Mouse (Mus musculus) spleen, postnatal 4 days (tissue): ENCODE measurements around the gene Apoo.
A peak's percentile ranks its signal among the peaks of the same experiment; 100 is the strongest.
"Not testable (repeated sequence)": the region's sequence is repeated elsewhere in the genome, so short reads cannot be mapped to it uniquely, and the experiment has no call there.

Experiments
- DNase-seq, 2 experiments: peaks; one replicate each; pipeline ENCODE4 v3.0.0; 2022; ENCODE audit warnings: low spot score in 2 of 2

Apoo gene

DNA sequence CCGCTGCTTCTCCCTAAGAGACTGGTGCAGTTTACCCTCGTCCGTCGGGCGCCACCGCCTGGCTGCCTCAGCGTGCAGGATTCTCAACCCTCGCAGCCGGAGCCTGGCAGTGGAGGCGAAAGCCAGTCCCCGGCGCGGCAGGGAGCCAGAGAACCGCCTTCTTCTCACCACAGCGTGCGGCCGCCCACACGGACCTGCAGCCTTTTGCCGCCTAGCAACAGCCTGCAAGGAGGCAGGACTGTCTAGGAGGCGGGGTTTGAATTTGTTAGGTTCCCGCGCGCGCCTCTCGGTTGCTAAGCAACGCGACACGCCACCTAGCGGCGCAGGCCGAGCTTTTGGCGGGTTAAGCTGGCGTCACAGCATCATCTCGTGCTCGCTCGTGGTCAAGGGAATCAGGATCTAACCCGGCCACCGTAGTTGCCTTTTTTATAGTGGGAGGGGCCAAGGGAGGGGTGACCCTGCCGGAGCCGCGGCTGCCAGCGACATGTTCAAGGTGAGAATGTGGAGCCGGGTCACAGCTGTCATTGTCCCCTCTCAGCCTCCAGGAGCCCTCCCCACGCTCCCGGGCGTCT lies at the start of gene Apoo, which contains the start of gene Fam90a1b:
TSS of gene Apoo (plus strand) at position 448 of the 572 bp plus-strand sequence.
TSS of gene Fam90a1b (minus strand) at position 108 of the 572 bp plus-strand sequence.
- peak; percentile 95 to 96 for DNase-seq

DNA sequence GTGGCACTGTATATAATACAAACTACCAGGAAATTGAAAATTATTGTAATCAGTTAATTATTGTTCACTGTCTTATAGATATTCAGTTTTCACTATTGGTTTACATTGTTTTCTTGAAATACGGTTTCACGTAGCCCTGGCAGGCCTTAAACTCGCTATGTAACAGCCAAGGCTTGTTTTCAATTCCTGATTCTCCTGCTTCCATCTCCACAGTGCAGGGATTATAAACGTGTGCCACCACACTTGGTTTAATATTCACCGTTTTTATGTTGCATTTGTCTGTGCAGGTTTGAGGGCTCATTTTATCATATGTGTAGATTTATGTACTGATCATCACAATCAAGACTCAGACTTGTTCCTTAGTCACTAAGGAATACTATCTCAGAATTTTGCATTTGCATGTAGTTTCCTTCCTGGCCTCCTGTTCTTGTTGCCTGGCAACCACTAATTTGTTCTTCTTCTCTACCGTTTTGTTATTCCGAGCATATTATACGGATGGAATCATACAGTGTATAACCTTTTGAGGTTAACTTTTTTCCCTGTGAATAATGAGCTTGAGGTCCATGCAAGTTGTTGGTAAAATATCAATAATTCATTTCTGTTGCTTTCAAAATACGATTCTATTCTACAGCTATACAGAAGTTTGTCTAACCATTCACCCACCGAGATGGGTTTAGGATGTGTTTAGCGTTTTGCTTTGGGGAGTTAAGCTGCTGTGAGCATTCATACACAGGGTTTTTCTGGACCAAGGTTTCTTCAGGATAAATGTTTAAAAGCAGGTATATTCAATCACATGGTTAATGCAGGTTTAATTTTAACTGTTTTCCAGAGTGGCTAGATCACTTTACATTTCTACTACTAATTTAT lies 45.6 kb upstream of the Apoo start:
- no peak for DNase-seq

DNA sequence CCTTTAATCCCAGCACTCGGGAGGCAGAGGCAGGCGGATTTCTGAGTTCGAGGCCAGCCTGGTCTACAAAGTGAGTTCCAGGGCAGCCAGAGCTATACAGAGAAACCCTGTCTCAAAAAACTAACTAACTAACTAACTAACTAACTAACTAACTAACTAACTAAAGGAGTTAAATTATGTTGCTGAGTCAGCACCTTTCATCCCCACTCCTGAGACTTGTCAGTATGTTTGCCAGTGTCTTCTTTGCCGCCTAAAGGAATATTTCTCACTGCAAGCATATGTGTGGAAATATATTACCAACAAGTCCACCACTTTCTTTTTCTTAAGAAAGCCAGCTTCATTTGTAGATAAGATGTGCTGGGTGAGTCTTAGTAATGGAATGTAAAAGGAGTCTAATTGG lies 23.3 kb upstream of the Apoo start:
- DNase-seq = not testable (repeated sequence)

DNA sequence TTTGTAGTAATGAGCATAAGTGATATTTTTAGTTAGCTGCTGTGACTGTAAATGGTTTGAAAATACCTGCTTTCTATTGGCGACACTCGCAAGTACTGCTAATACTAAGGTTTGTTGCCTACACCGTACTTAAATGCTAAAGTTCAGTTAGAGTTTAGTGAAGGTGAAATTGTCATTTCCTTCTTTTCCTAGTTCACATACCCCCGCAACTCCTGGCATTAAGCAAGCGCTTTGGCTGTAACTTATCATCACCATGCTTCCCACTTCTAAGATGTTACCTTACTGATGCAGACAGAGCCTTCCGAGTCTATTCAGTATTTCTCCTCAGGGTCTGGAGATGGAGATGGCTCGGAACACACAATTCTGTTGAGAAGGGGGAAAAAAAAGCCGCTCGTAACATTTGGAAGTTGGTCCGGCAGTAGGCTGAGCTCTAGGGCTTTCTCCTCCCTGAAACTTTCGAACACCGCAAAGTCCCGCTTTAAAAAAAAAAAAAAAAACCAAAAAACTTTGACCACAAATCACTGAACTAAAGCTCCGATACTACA lies 1.5 kb upstream of the Apoo start:
- DNase-seq = no peak

DNA sequence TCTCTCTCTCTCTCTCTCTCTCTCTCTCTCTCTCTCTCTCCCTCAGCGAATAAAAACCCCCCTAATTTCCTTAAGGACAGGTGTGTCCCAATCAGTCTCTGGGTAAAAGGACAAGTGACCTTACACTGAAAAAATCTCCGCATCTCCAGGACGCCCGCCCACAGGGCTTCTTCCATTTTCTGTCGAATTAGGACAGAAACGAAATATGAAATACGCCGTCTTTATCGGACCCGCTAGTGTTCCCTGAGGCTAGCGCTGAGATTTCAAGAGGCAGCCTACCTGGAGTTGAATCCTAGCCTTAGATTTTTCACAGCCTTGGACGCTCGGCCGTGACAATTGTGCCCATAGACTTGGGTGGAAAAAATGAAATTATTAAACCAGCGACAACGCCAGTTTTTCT lies 888 bp upstream of the Apoo start:
- DNase-seq = no peak

DNA sequence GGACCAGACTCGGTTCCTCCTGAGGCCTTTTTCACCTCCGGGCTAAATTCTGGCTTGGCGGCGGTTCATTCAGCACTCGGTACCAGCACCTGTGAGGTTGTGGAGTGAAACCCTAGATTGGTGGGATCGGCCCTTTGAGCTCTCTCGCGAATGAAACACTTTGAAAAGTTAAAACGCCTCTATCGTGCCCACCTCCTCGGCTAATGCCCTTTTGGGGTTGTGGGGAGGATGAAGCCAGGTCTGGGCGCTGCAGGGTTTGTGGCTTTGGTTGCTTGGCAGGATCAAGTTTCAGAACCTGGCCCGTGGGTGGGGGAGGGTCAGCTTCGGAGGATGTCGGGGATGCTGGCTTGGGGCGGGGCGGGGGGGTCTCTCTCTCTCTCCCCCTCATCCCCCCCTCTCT lies 331 bp downstream of the Apoo start:
- peak in 1 of 2 experiments; percentile 19 for DNase-seq

DNA sequence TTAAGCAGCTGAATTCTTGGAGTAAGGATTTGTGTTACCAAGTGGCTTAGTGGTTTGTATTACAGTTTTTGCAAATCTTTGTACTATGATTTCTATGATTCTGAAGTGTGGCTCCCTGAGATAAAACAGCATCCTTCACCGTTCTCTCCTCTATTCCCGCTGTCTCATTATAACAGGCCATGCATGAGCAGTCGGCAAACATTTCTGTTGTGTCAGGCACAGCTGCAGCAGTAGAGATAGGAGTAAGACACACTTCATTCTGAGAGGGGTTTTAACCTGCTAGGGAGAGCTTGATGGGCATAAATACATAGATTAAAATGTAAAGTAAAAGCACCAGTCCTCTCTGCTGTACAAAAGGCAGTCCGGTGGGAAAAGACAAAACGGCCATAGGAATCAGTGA lies 11.8 kb downstream of the Apoo start:
- no peak for DNase-seq

DNA sequence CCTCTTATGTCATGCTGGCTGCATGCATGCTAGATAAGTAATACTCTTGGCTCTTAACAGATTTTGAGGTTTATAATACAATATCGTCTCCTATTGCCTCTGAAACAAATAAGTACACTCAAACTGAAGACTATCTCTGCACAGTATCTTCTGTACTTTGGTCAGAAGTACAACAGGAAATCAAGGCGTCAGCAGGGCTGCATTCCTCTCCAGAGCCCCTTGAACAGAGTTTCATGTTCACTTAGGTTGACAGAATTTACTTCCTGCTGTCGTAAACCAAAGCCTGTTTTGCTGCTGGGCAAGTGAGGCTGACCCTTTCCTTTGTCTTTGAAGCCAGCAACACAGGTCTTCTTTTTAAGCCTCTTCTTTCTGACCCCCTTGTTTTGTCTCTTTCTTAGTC lies 42.1 kb downstream of the Apoo start:
- DNase-seq = no peak

DNA sequence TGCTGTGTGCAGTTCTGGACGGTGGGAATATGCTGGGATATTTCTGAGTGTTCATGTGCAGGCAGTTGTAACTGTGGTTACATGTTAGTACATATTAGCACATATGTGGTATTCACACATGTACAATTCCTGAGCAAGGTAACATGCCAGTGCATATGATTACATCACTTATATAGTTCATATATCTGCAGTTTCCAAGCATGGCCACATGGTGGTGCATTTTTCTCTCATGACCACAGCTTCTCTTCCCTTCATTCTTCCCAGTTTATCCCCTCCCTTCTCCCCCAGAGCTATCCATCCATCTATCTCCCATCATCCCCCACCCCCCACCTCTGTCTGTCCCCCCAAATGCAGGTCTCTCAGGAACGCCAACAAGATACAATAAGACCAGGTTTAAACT lies 53.3 kb downstream of the Apoo start:
- DNase-seq = no peak

DNA sequence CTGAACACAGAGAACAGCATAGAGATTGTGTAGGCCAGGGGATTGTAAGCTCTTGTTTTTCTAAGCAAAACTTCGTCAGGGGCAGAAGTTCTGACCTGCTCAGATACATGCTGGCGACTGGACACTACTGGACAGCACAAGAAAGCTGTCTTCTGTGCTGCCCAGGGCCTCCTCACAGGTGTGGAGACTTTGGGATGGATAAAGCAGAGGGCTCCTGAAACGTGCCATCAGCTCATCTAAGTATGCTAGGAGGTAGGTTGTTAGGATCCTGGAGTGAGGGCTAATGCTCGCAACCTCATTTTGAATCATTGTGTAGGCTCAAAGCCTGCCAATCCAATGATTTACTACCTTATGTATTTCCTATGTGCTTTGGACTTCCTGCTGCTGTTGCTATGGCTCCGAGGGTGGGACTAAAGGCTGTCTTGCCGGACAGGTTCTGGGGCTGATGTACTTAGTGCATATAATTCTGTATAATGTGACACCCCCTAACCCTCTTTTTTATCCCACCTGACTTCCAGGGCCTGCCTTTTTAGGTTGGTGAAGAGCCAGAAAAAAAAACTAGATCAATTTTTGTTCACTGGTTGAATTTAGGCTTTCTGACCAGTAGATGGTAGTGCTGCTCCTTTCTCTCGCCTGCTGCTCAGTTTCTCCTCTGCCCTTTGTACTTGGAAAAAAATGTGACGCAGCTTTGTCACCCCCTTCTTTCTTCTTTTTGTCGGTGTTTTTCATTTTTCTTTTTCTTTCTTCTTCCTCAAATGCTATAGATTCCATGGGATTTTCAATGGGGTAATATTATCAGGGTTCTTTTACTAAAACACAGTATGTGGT lies 64.8 kb downstream of the Apoo start:
- no peak for DNase-seq

DNA sequence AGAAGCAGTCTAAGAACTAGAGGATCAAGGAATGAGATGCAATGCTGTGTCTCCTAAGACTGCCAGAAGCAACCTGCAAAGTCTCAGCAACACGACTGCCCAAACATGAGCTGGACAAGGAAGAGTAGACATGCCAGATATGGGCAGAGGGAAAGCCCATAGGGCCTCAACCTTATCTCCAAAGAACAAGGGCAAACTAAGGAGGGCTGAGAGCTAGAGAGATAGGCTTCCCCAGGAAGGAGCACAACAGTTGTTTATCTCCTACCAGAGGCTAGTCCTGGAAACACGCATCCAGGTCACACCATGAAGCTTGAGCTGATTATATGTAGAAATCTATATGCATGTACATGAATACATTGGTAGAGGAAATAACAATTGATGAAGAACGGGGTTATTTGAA lies 78.5 kb downstream of the Apoo start:
- DNase-seq = not testable (repeated sequence)

DNA sequence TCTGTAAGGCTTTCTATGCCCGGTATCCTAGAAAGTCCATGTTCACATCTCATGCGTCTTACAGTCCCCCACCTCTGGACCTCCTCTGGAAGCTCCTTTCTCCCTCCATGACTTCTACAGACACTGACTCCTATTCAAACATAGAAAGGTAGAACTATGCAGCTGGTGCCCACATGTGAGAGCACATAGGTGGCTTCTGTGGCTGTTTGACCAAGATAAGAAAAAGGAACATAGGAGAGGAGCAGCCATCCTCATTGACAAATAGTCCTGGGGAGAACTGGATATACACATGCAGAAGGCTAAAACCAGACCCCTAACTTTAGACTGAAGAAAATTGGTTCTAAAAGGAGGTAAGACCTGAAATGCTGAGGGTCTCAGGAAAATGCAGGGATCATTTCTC lies 79.1 kb downstream of the Apoo start:
- DNase-seq = not testable (repeated sequence)

DNA sequence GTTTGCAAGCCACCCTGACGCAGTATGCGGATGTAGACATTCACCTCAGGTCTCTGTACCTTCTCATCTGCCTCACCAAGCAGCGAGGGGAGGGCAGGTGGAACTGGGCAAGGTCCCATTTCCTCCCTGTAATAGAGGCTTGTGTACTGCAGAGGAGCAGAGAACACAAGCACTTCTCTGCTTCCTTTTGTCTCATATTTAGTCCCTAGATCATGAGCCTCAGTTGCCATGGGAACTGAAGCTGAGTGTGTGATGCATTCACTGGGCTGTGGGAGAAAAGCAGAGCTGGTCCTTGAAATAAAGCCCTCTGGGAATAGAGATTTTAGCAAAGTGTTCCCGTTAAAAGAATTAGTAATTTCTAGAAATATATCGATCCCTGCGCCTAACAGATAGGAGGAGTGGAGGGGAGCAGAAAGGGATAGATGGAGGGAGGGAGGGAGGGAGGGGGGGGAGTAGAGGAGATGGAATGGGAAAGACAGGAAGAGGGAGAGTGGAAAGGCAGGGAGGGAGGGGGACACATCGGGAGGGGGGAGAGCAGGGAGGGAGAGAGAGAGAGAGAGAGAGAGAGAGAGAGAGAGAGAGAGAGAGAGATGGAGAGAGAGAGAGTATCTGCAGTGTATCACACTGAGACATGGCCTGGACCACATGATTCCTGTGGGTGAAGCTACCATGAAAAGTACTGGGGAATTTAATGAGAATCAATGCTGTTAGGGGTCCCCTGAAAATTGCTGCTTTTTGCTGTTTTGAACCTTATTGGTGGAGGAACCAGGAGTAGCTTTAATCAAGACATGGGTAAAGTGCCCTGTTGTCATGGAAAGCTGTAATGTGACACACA lies 83.3 kb downstream of the Apoo start:
- not testable (repeated sequence) for DNase-seq

DNA sequence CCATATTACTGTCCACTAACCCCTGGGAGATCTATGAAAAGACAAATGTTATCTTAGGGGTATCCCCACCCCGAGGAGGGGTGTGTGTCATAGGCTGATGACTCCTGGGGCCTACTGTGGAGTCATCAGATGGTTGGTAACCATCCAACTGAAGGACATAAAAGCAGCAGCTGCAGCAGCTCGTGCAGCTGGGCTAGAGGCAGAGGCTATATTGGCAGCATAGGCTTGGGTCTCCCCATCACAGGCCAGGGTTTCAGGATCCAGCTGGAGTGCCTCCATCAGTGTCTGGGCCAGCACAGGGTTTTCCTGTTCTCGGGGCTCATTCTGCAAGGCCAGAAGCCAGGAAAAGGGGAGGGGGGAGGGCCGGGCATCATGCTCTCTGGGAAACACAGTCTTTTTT lies 92.4 kb downstream of the Apoo start:
- DNase-seq = no peak

DNA sequence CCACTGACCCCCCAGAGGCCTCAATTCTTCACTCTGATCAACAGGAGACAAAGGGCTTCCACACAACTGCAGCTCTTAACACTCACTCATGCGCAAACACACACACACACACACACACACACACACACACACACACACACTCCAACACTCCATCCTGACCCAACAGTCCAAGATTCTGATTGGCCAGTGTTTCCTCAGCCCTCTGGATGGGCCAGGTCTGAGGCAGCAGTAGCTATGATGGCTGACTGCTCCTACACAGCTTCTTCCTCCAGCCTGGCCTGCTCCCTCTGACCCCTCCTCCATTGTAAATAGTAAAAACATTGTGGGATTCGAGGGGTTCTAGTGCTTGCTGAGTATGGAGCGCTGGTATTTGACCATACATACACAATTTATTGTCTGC lies 94.6 kb downstream of the Apoo start:
- not testable (repeated sequence) for DNase-seq

DNA sequence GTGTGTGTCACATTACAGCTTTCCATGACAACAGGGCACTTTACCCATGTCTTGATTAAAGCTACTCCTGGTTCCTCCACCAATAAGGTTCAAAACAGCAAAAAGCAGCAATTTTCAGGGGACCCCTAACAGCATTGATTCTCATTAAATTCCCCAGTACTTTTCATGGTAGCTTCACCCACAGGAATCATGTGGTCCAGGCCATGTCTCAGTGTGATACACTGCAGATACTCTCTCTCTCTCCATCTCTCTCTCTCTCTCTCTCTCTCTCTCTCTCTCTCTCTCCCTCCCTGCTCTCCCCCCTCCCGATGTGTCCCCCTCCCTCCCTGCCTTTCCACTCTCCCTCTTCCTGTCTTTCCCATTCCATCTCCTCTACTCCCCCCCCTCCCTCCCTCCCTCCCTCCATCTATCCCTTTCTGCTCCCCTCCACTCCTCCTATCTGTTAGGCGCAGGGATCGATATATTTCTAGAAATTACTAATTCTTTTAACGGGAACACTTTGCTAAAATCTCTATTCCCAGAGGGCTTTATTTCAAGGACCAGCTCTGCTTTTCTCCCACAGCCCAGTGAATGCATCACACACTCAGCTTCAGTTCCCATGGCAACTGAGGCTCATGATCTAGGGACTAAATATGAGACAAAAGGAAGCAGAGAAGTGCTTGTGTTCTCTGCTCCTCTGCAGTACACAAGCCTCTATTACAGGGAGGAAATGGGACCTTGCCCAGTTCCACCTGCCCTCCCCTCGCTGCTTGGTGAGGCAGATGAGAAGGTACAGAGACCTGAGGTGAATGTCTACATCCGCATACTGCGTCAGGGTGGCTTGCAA lies 95.9 kb downstream of the Apoo start:
- DNase-seq = not testable (repeated sequence)
